Mouse (Mus musculus) E14TG2a.4 (cell line): Measurements from ENCODE around the gene Gadd45a.

Experiments
- CTCF ChIP-seq: conservative IDR thresholded peaks from 2 replicates; pipeline ENCODE4 v1.5.1; 2014; ENCODE audit warnings: low read length
- POU5F1 ChIP-seq: IDR thresholded peaks from 2 replicates; pipeline ENCODE4 v1.6.1; 2014; ENCODE audit warnings: low read length, borderline replicate concordance

- TF ChIP-seq CTCF = no peak
- TF ChIP-seq POU5F1 = no peak
These were observed 42.3 kb downstream of the Gadd45a start for GRCm38 (mm10) chr6:66994981-66995380.
